Mouse (Mus musculus): ENCODE data around the gene Cxcl17. TPM values are rescaled to one million over a fixed set of nuclear protein-coding genes. Genes with fewer than 3 reads are reported as not detected.
"Not testable (repeated sequence)": the region's sequence is repeated elsewhere in the genome, so short reads cannot be mapped to it uniquely, and the experiment has no call there.

The Cxcl17 gene
- polyA plus RNA-seq, 1 experiment from 2014 or later: 0.18 TPM

GRCm38 (mm10) chr7:25409114-25409760, 3.4 kb downstream of the Cxcl17 start:
- no peaks in the 10 kb centered on the region for H3K27me3 ChIP-seq (replicated peaks; ENCODE audit: control insufficient read depth, insufficient read depth, low read length)
- 49% methylated on average over 4 of the region's 4 CpGs for WGBS
- no peaks in the 10 kb centered on the region for H3K9me3 ChIP-seq (ENCODE audit: control insufficient read depth, low read length)
- no peak overlapping the region for H3K27ac ChIP-seq (ENCODE audit: low read length)
- H3K4me1 ChIP-seq (ENCODE audit: control insufficient read depth, insufficient read depth, low read length): no peaks in the 10 kb centered on the region
- no peak for ATAC-seq
- no peaks in the 10 kb centered on the region for H3K36me3 ChIP-seq (ENCODE audit: control insufficient read depth, insufficient read depth, low read length)
- H3K9ac ChIP-seq (ENCODE audit: low read depth, low read length): no peak overlapping the region
- no peak overlapping the region for H3K4me2 ChIP-seq (ENCODE audit: low read depth, low read length)
- no peak overlapping the region for H3K4me3 ChIP-seq (ENCODE audit: low read length)

- no peak for ATAC-seq
- Histone ChIP-seq H3K4me2 (ENCODE audit: low read depth, low read length) (no peak overlapping the region), H3K36me3 (ENCODE audit: control insufficient read depth, insufficient read depth, low read length) (no peaks in the 10 kb centered on the region), H3K27ac (ENCODE audit: low read length) (no peak overlapping the region), H3K9ac (ENCODE audit: low read depth, low read length) (no peak overlapping the region), H3K27me3 (replicated peaks; ENCODE audit: control insufficient read depth, insufficient read depth, low read length) (no peaks in the 10 kb centered on the region), H3K4me3 (ENCODE audit: low read length) (no peak overlapping the region), H3K9me3 (ENCODE audit: control insufficient read depth, low read length) (no peaks in the 10 kb centered on the region), H3K4me1 (ENCODE audit: control insufficient read depth, insufficient read depth, low read length) (no peaks in the 10 kb centered on the region)
- 65% methylated on average over 7 of the region's 7 CpGs for WGBS
Observed at GRCm38 (mm10) chr7:25406468-25406867, 6.2 kb downstream of the Cxcl17 start.

GRCm38 (mm10) chr7:25402671-25403101, 10.0 kb downstream of the Cxcl17 start:
- Histone ChIP-seq H3K9ac (ENCODE audit: low read depth, low read length) (no peak overlapping the region), H3K27ac (ENCODE audit: low read length) (no peak overlapping the region), H3K4me1 (ENCODE audit: control insufficient read depth, insufficient read depth, low read length) (no peaks in the 10 kb centered on the region), H3K9me3 (ENCODE audit: control insufficient read depth, low read length) (no peaks in the 10 kb centered on the region), H3K4me2 (ENCODE audit: low read depth, low read length) (no peak overlapping the region), H3K27me3 (replicated peaks; ENCODE audit: control insufficient read depth, insufficient read depth, low read length) (no peaks in the 10 kb centered on the region), H3K36me3 (ENCODE audit: control insufficient read depth, insufficient read depth, low read length) (no peaks in the 10 kb centered on the region), H3K4me3 (ENCODE audit: low read length) (no peak overlapping the region)
- ATAC-seq: peak; percentile 93
- WGBS: 4% methylated on average over 2 of the region's 2 CpGs

GRCm38 (mm10) chr7:25401986-25402385, 10.7 kb downstream of the Cxcl17 start:
- H3K27me3 ChIP-seq (replicated peaks; ENCODE audit: control insufficient read depth, insufficient read depth, low read length): no peaks in the 10 kb centered on the region
- no peak for ATAC-seq
- no peak overlapping the region; the same call in 1 of the 2 replicates for H3K27ac ChIP-seq (ENCODE audit: low read length)
- 42% methylated on average over 5 of the region's 5 CpGs for WGBS
- H3K9ac ChIP-seq (ENCODE audit: low read depth, low read length): no peak overlapping the region
- H3K4me3 ChIP-seq (ENCODE audit: low read length): no peak overlapping the region
- H3K9me3 ChIP-seq (ENCODE audit: control insufficient read depth, low read length): no peaks in the 10 kb centered on the region
- H3K4me1 ChIP-seq (ENCODE audit: control insufficient read depth, insufficient read depth, low read length): no peaks in the 10 kb centered on the region
- H3K4me2 ChIP-seq (ENCODE audit: low read depth, low read length): no peak overlapping the region
- H3K36me3 ChIP-seq (ENCODE audit: control insufficient read depth, insufficient read depth, low read length): no peaks in the 10 kb centered on the region

- H3K4me1 ChIP-seq (ENCODE audit: control insufficient read depth, insufficient read depth, low read length): no peaks in the 10 kb centered on the region
- 61% methylated on average over 2 of the region's 2 CpGs for WGBS
- H3K4me2 ChIP-seq (ENCODE audit: low read depth, low read length): no peak overlapping the region
- H3K27ac ChIP-seq (ENCODE audit: low read length): no peak overlapping the region
- no peaks in the 10 kb centered on the region for H3K27me3 ChIP-seq (replicated peaks; ENCODE audit: control insufficient read depth, insufficient read depth, low read length)
- H3K9me3 ChIP-seq (ENCODE audit: control insufficient read depth, low read length): no peaks in the 10 kb centered on the region
- ATAC-seq: no peak
- H3K9ac ChIP-seq (ENCODE audit: low read depth, low read length): no peak overlapping the region
- no peaks in the 10 kb centered on the region for H3K36me3 ChIP-seq (ENCODE audit: control insufficient read depth, insufficient read depth, low read length)
- no peak overlapping the region for H3K4me3 ChIP-seq (ENCODE audit: low read length)
Observed at GRCm38 (mm10) chr7:25401551-25401950, 11.1 kb downstream of the Cxcl17 start.

GRCm38 (mm10) chr7:25399028-25399427, 13.7 kb downstream of the Cxcl17 start:
- not testable (repeated sequence) for H3K36me3 ChIP-seq (ENCODE audit: control insufficient read depth, insufficient read depth, low read length); H3K27ac ChIP-seq (ENCODE audit: low read length); H3K4me3 ChIP-seq (ENCODE audit: low read length); H3K27me3 ChIP-seq (replicated peaks; ENCODE audit: control insufficient read depth, insufficient read depth, low read length); H3K4me2 ChIP-seq (ENCODE audit: low read depth, low read length); H3K9ac ChIP-seq (ENCODE audit: low read depth, low read length); H3K9me3 ChIP-seq (ENCODE audit: control insufficient read depth, low read length); ATAC-seq
- H3K4me1 ChIP-seq (ENCODE audit: control insufficient read depth, insufficient read depth, low read length): peaks cover 11% of the 10 kb centered on the region

GRCm38 (mm10) chr7:25398610-25399009, 14.1 kb downstream of the Cxcl17 start, which contains the start of gene Lipe:
Gene Lipe (minus strand): TSS chr7:25398710.
- peaks cover 14% of the 10 kb centered on the region for H3K4me1 ChIP-seq (ENCODE audit: control insufficient read depth, insufficient read depth, low read length)
- H3K27ac ChIP-seq (ENCODE audit: low read length): no peak within 1 kb of the TSS
- no peaks in the 10 kb centered on the region for H3K27me3 ChIP-seq (replicated peaks; ENCODE audit: control insufficient read depth, insufficient read depth, low read length)
- no peak for ATAC-seq
- no peaks in the 10 kb centered on the region for H3K9me3 ChIP-seq (ENCODE audit: control insufficient read depth, low read length)
- no peaks in the 10 kb centered on the region for H3K36me3 ChIP-seq (ENCODE audit: control insufficient read depth, insufficient read depth, low read length)
- 97% methylated on average over 1 of the region's 1 CpGs for WGBS
- H3K9ac ChIP-seq (ENCODE audit: low read depth, low read length): no peak within 1 kb of the TSS
- no peak within 1 kb of the TSS for H3K4me3 ChIP-seq (ENCODE audit: low read length)
- no peak within 1 kb of the TSS for H3K4me2 ChIP-seq (ENCODE audit: low read depth, low read length)

GRCm38 (mm10) chr7:25396621-25397020, 16.1 kb downstream of the Cxcl17 start:
- WGBS: 92% methylated on average over 14 of the region's 14 CpGs
- H3K36me3 ChIP-seq (ENCODE audit: control insufficient read depth, insufficient read depth, low read length): no peaks in the 10 kb centered on the region
- no peak for ATAC-seq
- no peaks in the 10 kb centered on the region for H3K9me3 ChIP-seq (ENCODE audit: control insufficient read depth, low read length)
- no peak overlapping the region for H3K4me3 ChIP-seq (ENCODE audit: low read length)
- no peaks in the 10 kb centered on the region for H3K27me3 ChIP-seq (replicated peaks; ENCODE audit: control insufficient read depth, insufficient read depth, low read length)
- peak overlapping the region; percentile 44; the same call in 1 of the 2 replicates for H3K9ac ChIP-seq (ENCODE audit: low read depth, low read length)
- H3K4me1 ChIP-seq (ENCODE audit: control insufficient read depth, insufficient read depth, low read length): peaks cover 24% of the 10 kb centered on the region
- H3K27ac ChIP-seq (ENCODE audit: low read length): 0 out of 2 replicates have a peak overlapping the region, but pooled peaks have one; percentile 58
- peak overlapping the region; percentile 53 for H3K4me2 ChIP-seq (ENCODE audit: low read depth, low read length)

- peak; percentile 97 for ATAC-seq
- peak overlapping the region; percentile 70 for H3K4me3 ChIP-seq (ENCODE audit: low read length)
- peak overlapping the region; percentile 68 for H3K4me2 ChIP-seq (ENCODE audit: low read depth, low read length)
- H3K36me3 ChIP-seq (ENCODE audit: control insufficient read depth, insufficient read depth, low read length): no peaks in the 10 kb centered on the region
- peaks cover 31% of the 10 kb centered on the region for H3K4me1 ChIP-seq (ENCODE audit: control insufficient read depth, insufficient read depth, low read length)
- H3K27ac ChIP-seq (ENCODE audit: low read length): peak overlapping the region; percentile 58; the same call in 1 of the 2 replicates
- peak overlapping the region; percentile 78 for H3K9ac ChIP-seq (ENCODE audit: low read depth, low read length)
- H3K9me3 ChIP-seq (ENCODE audit: control insufficient read depth, low read length): no peaks in the 10 kb centered on the region
- WGBS: 5% methylated on average over 47 of the region's 52 CpGs
- H3K27me3 ChIP-seq (replicated peaks; ENCODE audit: control insufficient read depth, insufficient read depth, low read length): no peaks in the 10 kb centered on the region
Observed at GRCm38 (mm10) chr7:25395558-25396521, 16.8 kb downstream of the Cxcl17 start.
